Mouse (Mus musculus) limb, embryonic 15.5 days (tissue): ENCODE measurements around the gene Cpxm1. TPM values are rescaled to one million over a fixed set of nuclear protein-coding genes. Genes with fewer than 3 reads are reported as not detected.

Experiments
- ATAC-seq: fragments of 200-750 bp; cut with Nextera tagmentation; 2 replicates; pipeline ENCODE4 v1.8.0; 2017; ENCODE audit warnings: low read depth, moderate TSS enrichment; ENCODE audit not compliant: insufficient number of reproducible peaks, low FRiP score, low TSS enrichment
- H3K27ac ChIP-seq: fragments of 300-500 bp; sonication (generic); 2 replicates; pipeline ENCODE4 v1.5.1; 2015; ENCODE audit warnings: moderate library complexity, mild to moderate bottlenecking, inconsistent platforms
- H3K27me3 ChIP-seq: fragments of 300-500 bp; sonication (generic); 2 replicates; pipeline ENCODE4 v1.6.1; 2015; ENCODE audit warnings: inconsistent platforms
- H3K36me3 ChIP-seq: fragments of 300-500 bp; sonication (generic); 2 replicates; pipeline ENCODE4 v1.6.1; 2015; ENCODE audit warnings: inconsistent platforms
- H3K4me1 ChIP-seq: fragments of 300-500 bp; sonication (generic); 2 replicates; pipeline ENCODE4 v1.6.1; 2015; ENCODE audit warnings: inconsistent platforms
- H3K4me2 ChIP-seq: fragments of 300-500 bp; sonication (generic); 2 replicates; pipeline ENCODE4 v1.6.1; 2015; ENCODE audit warnings: mild to moderate bottlenecking, inconsistent platforms
- H3K4me3 ChIP-seq: fragments of 300-500 bp; sonication (generic); 2 replicates; pipeline ENCODE4 v1.5.1; 2015; ENCODE audit warnings: mild to moderate bottlenecking, inconsistent platforms
- H3K9ac ChIP-seq: fragments of 300-500 bp; sonication (generic); 2 replicates; pipeline ENCODE4 v1.6.1; 2015; ENCODE audit warnings: inconsistent platforms
- H3K9me3 ChIP-seq: fragments of 300-500 bp; sonication (generic); 2 replicates; pipeline ENCODE4 v1.6.1; 2016; ENCODE audit warnings: inconsistent platforms
- whole genome bisulfite sequencing: fragments of 180-500 bp; shearing (Covaris S2); methylation state at CpG from one replicate; pipeline ENCODE4 v1.1.7; 2015; 5-methylcytosine and 5-hydroxymethylcytosine counted together
- polyA plus RNA-seq: library from polyadenylated mRNA; unstranded; fragments of >200 nt; fragmentation: Nextera tagmentation; extraction: Ambion mirVana; gene quantifications from 2 replicates; pipeline ENCODE4 v1.2.1, GENCODE M21; 2015

Gene Cpxm1
- polyA plus RNA-seq, 1 experiment from 2014 or later: 145 TPM

DNA sequence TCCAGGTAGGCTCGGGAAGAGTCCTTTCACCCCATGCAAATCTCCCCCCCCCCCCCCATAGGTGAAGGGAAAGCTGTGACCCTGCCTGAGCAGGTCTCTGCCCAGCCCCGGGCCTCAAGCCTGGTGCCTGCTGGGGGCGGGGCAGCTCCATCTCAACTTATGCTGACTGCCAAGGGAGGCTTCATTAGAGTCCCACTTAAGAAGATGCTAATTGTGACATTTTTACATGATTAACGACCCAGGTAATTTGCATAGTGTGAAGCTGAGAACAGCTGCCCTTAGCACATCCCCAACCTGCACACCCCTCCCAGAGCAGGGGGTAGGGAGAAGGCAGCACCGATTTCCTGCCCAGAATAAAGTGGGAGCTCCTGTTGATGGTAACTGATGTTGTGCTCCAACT, 38.5 kb downstream of the Cpxm1 start:
- H3K9me3 ChIP-seq: no peaks in the 10 kb centered on the region
- H3K4me2 ChIP-seq: no peak overlapping the region
- WGBS: 10% methylated on average over 5 of the region's 5 CpGs
- ATAC-seq: no peak
- peaks cover 7% of the 10 kb centered on the region; the same call in 1 of the 2 replicates for H3K36me3 ChIP-seq
- H3K27ac ChIP-seq: no peak overlapping the region
- H3K9ac ChIP-seq: no peak overlapping the region
- H3K4me3 ChIP-seq: no peak overlapping the region
- peaks cover 10% of the 10 kb centered on the region for H3K4me1 ChIP-seq
- H3K27me3 ChIP-seq: peaks cover 69% of the 10 kb centered on the region

DNA sequence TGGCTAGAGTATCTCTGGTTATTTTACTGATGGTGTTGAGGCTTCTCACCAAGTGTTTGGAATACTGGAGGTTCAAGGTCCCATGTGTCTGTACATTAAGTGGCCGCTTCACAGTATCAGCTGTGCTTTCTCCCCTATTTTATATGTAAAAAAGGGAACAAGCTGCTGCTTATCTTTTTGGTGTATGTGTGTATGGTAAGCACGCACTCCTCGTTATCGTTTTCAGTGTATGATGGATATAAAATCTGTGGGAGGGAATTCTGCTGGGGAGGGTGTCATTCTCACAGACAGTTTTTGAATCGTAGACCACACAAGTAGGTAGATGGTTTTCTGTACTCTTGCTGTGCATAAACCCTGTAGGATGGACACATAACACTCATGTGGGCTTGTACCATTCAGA, 39.8 kb downstream of the Cpxm1 start:
- Histone ChIP-seq H3K9ac (no peak overlapping the region), H3K27me3 (peaks cover 56% of the 10 kb centered on the region), H3K4me3 (no peak overlapping the region), H3K9me3 (no peaks in the 10 kb centered on the region), H3K36me3 (peaks cover 7% of the 10 kb centered on the region; the same call in 1 of the 2 replicates), H3K4me2 (no peak overlapping the region), H3K4me1 (peaks cover 10% of the 10 kb centered on the region), H3K27ac (no peak overlapping the region)
- no peak for ATAC-seq
- WGBS: 92% methylated on average over 5 of the region's 5 CpGs

DNA sequence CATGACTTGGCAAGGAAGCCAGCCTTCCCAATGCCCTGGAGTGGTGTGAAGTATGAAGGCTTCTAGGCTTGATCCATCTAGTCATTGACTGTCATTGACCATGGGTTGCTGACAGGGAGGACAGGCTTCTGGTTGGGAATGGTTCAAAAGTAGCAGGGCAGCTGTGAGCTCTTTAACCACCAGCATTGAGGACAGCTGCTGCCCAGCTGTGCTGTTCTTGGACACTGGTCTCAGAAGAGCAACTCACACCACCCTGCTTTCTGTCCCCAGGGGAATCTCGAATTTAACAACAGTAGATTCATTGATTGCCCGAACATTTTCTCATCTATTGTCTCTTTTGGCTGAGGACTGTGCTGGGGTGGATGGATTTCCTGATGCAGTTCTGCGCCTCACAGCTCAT, 43.5 kb downstream of the Cpxm1 start:
- no peak overlapping the region for H3K27ac ChIP-seq
- H3K4me2 ChIP-seq: no peak overlapping the region
- H3K9me3 ChIP-seq: no peaks in the 10 kb centered on the region
- peaks cover 20% of the 10 kb centered on the region for H3K27me3 ChIP-seq
- no peaks in the 10 kb centered on the region for H3K4me1 ChIP-seq
- ATAC-seq: no peak
- 64% methylated on average over 3 of the region's 3 CpGs for WGBS
- H3K36me3 ChIP-seq: no peaks in the 10 kb centered on the region
- H3K9ac ChIP-seq: no peak overlapping the region
- H3K4me3 ChIP-seq: no peak overlapping the region

DNA sequence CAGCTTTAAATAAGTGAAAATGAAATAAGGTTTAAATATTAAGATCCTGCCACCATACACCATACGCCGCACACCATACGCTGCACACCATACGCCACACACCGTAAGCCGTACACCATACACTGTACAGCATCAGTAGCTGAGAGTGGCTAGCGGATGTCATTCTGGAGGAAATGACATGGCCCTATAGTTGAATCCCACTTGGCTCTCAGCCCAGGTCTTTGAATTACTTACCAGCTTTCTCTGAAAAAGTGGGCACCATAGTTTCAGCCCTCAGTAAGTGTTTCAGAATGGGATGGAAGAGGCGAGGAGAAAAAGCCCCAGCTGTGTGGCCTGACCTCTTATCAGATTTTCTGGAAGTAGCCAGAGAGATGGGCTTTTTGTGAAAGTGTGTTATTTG, 44.0 kb downstream of the Cpxm1 start:
- 89% methylated on average over 8 of the region's 8 CpGs for WGBS
- H3K4me3 ChIP-seq: no peak overlapping the region
- H3K4me1 ChIP-seq: no peaks in the 10 kb centered on the region
- no peaks in the 10 kb centered on the region for H3K9me3 ChIP-seq
- H3K36me3 ChIP-seq: no peaks in the 10 kb centered on the region
- no peak for ATAC-seq
- no peak overlapping the region for H3K4me2 ChIP-seq
- H3K27ac ChIP-seq: no peak overlapping the region
- no peak overlapping the region for H3K9ac ChIP-seq
- peaks cover 16% of the 10 kb centered on the region for H3K27me3 ChIP-seq

DNA sequence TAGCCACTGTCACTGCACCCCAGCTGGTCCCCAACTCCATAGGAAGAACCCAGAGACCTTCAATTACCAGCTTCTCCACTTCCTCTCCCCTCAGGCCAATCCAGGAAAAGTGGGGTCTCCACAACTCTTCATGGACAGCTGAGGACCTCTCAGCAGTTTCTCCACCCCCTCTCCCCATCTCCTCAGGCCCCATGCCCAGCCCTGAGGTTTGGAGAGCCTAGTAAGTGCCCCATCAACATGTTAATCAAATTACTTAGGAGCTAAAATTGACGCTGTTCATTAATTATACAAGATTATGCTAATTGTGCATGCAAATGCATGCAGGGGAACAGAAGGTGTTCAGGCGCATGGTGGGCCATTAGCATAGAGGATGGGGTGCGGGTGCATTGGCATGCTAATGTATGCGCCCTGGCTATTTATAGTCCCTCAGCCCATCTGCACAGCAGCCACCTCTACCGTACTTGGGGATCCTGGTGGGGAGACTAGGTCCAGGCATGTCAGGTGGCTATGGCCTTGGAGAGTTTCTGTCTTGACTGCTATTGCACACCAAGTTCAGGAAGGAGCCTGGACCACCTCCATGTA, 45.5 kb downstream of the Cpxm1 start:
- 43% methylated on average over 5 of the region's 5 CpGs for WGBS
- H3K36me3 ChIP-seq: no peaks in the 10 kb centered on the region
- ATAC-seq: no peak
- 0 out of 2 replicates have a peak, but pooled peaks cover 3% of the 10 kb centered on the region for H3K27me3 ChIP-seq
- H3K9me3 ChIP-seq: no peaks in the 10 kb centered on the region
- H3K4me3 ChIP-seq: no peak overlapping the region
- no peak overlapping the region for H3K4me2 ChIP-seq
- H3K27ac ChIP-seq: no peak overlapping the region
- no peak overlapping the region for H3K9ac ChIP-seq
- no peaks in the 10 kb centered on the region for H3K4me1 ChIP-seq

DNA sequence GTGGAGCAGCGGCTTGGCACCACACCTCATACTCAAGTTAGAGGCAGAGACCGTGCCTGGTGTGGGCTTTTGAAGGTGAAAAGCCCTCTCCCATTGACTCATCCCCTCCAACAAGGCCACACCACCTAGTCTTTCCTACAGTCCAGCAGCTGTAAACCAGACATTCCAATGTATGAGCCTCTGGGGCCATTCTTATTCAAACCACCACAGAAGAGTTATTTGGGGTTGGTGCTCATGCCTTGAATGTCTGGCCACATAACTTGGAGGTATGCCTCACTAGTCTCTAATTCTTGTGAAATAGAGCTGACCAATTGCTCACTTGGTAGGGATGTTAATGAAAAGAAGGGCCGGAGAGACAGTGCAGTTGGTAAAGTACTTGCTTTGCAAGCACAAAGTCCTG, 47.0 kb downstream of the Cpxm1 start:
- Histone ChIP-seq H3K36me3 (no peaks in the 10 kb centered on the region), H3K4me3 (no peak overlapping the region), H3K4me1 (no peaks in the 10 kb centered on the region), H3K4me2 (no peak overlapping the region), H3K27ac (no peak overlapping the region), H3K9me3 (no peaks in the 10 kb centered on the region), H3K9ac (no peak overlapping the region), H3K27me3 (no peaks in the 10 kb centered on the region)
- WGBS: 84% methylated on average over 3 of the region's 3 CpGs
- no peak for ATAC-seq

DNA sequence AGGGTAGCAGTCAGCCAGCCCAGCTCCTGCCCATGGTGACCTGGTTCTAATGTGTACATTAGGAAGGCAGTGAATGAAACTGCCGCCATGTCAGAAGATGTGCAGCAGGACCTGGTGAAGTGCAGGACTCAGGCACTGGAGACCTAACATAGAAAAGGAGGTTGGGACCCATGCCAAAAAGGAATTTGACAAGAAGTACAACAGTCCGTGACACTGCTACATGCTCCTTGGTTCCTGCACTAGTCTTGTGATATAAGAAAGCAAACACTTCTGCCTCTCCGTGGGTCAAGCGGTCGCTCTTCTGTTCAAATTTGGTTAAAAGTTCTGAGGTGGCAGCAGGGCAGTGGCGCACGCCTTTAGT, 56.2 kb downstream of the Cpxm1 start:
- Histone ChIP-seq H3K9ac (no peak overlapping the region), H3K9me3 (no peaks in the 10 kb centered on the region), H3K27me3 (no peaks in the 10 kb centered on the region), H3K4me1 (no peaks in the 10 kb centered on the region), H3K4me3 (no peak overlapping the region), H3K36me3 (no peaks in the 10 kb centered on the region), H3K27ac (no peak overlapping the region), H3K4me2 (no peak overlapping the region)
- no peak for ATAC-seq
- 83% methylated on average over 7 of the region's 7 CpGs for WGBS

Other genes with a start within 250 kb of the Cpxm1 start
- 535 and 561 TPM in 2 replicates for gene Snrpb, start 218.2 kb downstream of the Cpxm1 start, polyA plus RNA-seq
- gene Tmc2, start 202.4 kb downstream of the Cpxm1 start, polyA plus RNA-seq: not detected in 2 replicates
- 252 and 261 TPM in 2 replicates for gene Nop56, start 123.1 kb downstream of the Cpxm1 start, polyA plus RNA-seq
- 144 and 154 TPM in 2 replicates for gene Idh3b, start 113.0 kb downstream of the Cpxm1 start, polyA plus RNA-seq
- gene Ebf4, start 102.4 kb downstream of the Cpxm1 start, polyA plus RNA-seq: 2.6 and 2.8 TPM in 2 replicates
- not detected in 2 replicates for gene Gm28372, start 7.7 kb upstream of the Cpxm1 start, polyA plus RNA-seq
- 0.37 TPM in 1 of 2 replicates, not detected in the other for gene 1700020A23Rik, start 7.7 kb upstream of the Cpxm1 start, polyA plus RNA-seq
- 0.14 and 0.15 TPM in 2 replicates for gene Tmem239, start 8.9 kb upstream of the Cpxm1 start, polyA plus RNA-seq
- gene Vps16, start 26.8 kb upstream of the Cpxm1 start, polyA plus RNA-seq: 94.2 and 106 TPM in 2 replicates
- 16.2 and 17.2 TPM in 2 replicates for gene Pced1a, start 27.1 kb upstream of the Cpxm1 start, polyA plus RNA-seq
- 86.6 and 106 TPM in 2 replicates for gene Ptpra, start 52.7 kb upstream of the Cpxm1 start, polyA plus RNA-seq
- 93.6 and 101 TPM in 2 replicates for gene Mrps26, start 166.2 kb upstream of the Cpxm1 start, polyA plus RNA-seq
- not detected in 2 replicates for gene Oxt, start 178.6 kb upstream of the Cpxm1 start, polyA plus RNA-seq
- gene Avp, start 185.0 kb upstream of the Cpxm1 start, polyA plus RNA-seq: not detected in 2 replicates
- gene Fastkd5, start 232.5 kb upstream of the Cpxm1 start, polyA plus RNA-seq: 13.2 and 14.1 TPM in 2 replicates
- 10.8 and 11.0 TPM in 2 replicates for gene Ubox5, start 232.5 kb upstream of the Cpxm1 start, polyA plus RNA-seq
- gene Lzts3, start 245.2 kb upstream of the Cpxm1 start, polyA plus RNA-seq: 4.0 and 4.5 TPM in 2 replicates